Mouse (Mus musculus) heart, postnatal 0 days (tissue): ENCODE measurements around the gene Twnk.

Source experiments
- CTCF ChIP-seq: IDR thresholded peaks from 2 replicates; pipeline ENCODE4 v1.5.1; 2016; ENCODE audit warnings: antibody characterized with exemption, control low read depth, low read depth
- EP300 ChIP-seq: IDR thresholded peaks from 2 replicates; pipeline ENCODE4 v1.6.1; 2016; ENCODE audit warnings: antibody characterized with exemption, low read depth

DNA sequence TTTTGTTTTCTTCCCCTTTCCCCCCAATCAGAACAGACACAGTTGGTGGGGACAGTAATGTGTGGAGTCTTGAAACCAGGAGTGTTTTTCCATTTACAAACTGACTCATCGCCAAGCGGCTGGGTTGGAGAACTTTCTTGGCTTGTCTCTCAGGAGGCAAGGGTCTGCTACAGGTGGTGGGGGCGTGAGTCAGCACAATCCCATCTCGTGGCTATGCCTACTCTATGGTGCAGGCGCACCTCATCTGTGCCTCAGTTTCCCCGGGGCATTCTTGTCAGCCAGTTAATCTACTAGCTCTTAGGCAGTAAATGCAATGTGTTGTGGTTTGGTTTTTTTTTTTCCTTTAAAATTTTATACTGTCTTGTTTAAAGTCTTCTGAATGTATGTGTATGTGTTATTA is 22.1 kb upstream of the Twnk start:
- TF ChIP-seq CTCF, result no peak
- TF ChIP-seq EP300, result no peak
